Mouse (Mus musculus): ENCODE measurements around the gene Igf2bp2.

The Igf2bp2 gene

DNA sequence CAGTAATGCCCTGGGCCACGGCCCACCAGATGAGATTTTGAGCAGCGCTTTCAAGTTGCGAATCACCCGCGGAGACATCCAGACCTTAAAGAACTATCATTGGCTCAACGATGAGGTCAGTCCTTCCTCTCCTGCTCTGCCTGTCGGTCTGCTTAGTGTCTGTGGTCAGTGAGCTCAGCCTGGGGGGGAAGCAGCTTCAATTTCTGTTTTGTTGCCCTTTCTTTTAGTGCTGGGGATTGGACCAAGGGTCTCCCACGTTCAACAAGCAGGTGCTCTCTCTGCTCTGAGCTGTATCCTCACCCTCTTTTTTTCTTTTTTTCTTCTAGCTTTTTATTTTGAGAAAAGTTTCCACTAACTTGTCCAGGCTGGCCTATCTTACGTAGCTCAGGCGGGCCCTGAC is 124.5 kb downstream of the Igf2bp2 start:
- no peak for DNase-seq (ENCODE audit: low spot score)

DNA sequence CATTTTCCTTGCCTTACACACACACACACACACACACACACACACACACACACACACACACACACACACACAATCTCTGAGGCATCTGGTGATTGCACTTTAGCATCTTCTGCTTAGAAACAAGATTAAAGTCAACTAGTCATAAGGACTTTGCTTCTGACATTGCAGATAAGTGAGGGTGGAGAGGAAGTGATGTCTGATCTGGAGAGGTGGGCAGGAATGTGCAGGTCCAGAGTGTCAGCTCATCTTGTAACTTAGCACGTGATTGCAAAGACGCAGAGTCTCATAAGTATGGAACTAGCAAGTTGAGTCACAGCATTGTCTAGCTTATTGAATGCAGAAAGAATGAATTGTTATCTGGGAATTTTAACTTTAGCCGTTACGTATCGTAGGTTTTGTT is 135.6 kb downstream of the Igf2bp2 start:
- no peak for DNase-seq (ENCODE audit: low spot score)

DNA sequence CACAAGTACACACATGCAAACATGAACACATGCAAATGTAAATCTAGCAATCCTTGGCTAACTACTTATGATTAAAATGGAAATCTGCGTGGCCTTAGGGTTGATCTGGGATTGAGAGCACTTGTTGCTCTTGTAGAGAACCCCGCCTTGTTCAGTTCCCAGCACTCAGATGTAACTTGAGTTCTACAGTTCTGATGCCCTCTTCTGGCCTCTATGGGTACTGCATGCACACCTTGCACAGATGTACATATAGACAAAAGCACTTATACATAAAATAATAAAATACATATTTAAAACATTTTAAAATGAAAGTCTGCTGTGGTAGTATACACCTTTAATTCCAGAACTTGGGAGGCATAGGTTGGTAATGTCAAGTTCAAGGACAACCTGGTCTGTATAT is 141.0 kb downstream of the Igf2bp2 start:
- DNase-seq (ENCODE audit: low spot score): no peak

DNA sequence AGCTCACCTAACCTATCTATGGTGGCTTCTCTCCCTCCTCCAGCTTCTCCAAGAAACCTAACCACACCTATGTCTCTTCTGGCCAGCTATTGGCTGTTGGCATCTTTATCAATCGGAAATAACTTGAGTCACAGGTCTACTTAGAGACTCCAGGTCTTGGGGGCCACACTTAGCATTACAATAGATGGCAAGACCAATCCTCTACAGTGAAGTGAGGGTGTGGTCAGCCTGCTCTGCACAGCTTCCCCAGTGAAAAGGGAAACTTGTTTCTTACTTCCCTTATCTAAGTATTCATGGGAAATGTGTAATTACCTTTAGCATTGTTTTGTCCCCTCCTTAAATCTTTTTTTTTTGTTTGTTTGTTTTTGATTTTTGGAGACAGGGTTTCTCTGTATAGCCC is 147.5 kb downstream of the Igf2bp2 start:
- no peak for DNase-seq (ENCODE audit: low spot score)

DNA sequence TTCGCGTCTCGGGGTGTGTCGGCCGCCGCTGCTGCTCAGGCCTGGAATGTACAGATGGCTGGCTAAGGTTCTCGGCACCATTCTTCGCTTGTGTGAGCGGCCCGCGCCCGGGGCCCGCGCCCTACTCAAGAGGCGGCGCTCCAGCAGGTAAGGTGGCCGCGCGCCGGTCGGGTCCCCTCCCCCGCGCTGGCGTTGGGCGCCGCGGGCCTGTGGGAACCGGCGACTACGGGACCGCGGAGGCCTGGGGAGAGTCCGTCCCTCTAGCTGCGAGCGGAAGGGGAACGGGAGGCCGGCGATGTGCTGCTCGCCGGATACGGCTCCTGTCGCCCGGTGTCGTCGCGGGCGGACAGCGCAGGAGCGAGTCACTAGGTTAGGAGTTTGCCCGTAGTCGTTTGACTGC is 153.5 kb downstream of the Igf2bp2 start:
- DNase-seq (ENCODE audit: low spot score): no peak

DNA sequence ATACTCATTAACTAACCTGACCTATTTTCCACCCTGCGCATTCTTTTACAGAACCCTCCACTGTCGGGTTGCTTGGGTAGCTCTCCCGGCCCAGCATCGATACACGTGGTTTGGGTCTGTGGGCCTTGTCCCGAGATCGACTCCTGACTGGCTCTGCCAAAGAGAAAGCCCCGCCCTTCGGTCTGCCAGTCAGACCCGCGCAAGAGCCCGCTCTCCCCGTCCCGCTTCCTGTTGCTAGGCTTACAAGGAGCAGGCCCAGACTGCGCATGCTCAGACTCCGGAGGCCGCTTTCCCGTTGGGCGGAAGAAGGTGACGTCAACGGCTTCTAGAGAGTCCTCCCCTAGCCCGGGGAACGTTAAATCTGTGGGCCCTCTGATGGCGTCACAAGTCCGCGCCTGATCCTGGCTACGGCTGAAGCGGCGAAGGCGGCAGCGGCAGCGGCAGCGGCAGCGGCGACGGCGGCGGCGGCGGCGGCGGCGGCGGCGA is 154.0 kb downstream of the Igf2bp2 start, which contains the start of gene Senp2:
Senp2 (plus strand) TSS at position 386 of the 486 bp plus-strand sequence.
- DNase-seq (ENCODE audit: low spot score): peak; percentile 100
